Mouse (Mus musculus) T-helper 17 cell (primary cell): ENCODE data around the gene Napa.

Experiments
- in situ Hi-C, 2 experiments: fragments of 300-600 bp; cut with MboI, MseI; formaldehyde crosslinking; loops; 1 replicate in 1 of 2; 2 replicates in 1 of 2; pipeline ENCODE4 v1.15.1; 2025; ENCODE audit warnings: high pct_unique_total_duplicates in 2 of 2

Gene Napa

GRCm38 (mm10) chr7:16098021-16099017 lies at the start of gene Napa:
Gene Napa, plus strand, starts transcription at chr7:16098458.
- in situ Hi-C loops = no loop called here

DNA sequence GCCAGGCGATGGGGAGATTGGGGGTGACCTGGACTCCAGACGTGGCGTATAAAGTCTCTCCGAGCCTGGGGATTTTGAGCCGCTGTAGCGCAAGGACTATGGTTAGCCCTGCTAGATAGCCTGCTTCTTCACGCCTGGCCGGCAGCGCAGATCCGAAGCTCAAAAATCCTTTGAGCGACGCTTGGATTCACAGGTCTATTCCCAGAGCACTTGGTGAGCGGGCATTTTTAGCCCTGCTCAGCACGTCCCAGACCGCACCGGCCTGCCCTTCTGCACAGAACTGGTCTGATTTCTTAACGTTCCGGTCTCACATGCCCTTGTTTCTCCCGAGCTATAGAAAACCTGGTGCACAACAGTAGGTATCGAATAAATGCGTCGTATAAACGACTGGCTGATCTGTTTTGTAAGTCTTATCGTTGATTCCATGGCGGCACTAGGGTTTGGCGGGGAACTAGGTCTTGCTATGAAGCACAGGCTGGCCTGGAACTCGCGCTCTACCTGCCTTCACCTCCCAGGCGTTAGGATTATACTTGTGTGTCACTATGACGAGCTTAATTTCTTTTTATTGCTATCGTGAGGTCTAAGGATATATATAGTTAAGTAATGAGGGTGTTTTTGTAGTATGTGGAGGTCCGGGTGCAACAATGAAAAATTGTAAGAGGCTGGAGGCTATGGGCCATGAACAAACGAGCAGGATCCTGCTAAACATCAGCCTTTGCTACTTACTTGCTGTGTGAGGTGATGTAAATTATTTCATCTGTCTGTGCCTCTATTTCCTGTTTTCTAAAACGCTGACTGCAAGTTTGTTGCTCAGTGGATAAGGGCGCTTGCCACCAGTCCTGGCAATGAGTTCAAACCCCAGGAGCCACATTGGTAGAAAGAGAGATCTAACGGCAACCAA lies 49.3 kb upstream of the Napa start:
- in situ Hi-C loops = loop anchor here (5.0 to 10.0 kb wide), 3 partner anchors 67 to 826 kb away; partner anchors contain the start of genes Dact3 (in 1 of the 2) and Slc1a5 (in 1 of the 2)

- in situ Hi-C loops = loop anchor here (5.0 to 10.0 kb wide), 3 partner anchors 67 to 825 kb away; partner anchors contain the start of genes Dact3 (in 1 of the 2) and Slc1a5 (in 1 of the 2)
Observed at GRCm38 (mm10) chr7:16049576-16049915, 48.7 kb upstream of the Napa start.

GRCm38 (mm10) chr7:16050600-16050999 lies 47.7 kb upstream of the Napa start:
- in situ Hi-C loops = no loop called here

GRCm38 (mm10) chr7:16051883-16052595 lies 46.2 kb upstream of the Napa start:
- in situ Hi-C loops = no loop called here

GRCm38 (mm10) chr7:16052684-16053083 lies 45.6 kb upstream of the Napa start:
- in situ Hi-C loops = no loop called here

GRCm38 (mm10) chr7:16053105-16053504 lies 45.2 kb upstream of the Napa start:
- in situ Hi-C loops = no loop called here

DNA sequence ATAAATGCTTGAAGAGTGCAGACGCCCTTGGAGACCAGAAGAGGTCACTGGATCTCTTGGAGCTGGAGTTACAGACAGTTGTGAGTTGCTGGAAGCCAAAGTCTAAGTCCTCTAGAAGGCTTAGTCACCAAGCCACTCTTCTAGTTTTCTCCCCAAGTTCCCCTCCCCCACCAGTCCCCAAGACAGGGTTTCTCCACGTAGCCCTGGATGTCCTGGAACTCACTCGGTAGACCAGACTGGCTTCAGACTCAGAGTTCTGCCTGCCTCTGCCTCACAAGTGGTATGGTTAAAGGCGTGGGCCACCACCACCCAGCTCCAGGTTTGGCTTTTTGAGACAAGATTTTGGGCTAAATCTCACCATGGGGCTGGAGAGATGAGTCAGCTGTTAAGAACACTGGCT lies 43.3 kb upstream of the Napa start:
- in situ Hi-C loops = no loop called here

DNA sequence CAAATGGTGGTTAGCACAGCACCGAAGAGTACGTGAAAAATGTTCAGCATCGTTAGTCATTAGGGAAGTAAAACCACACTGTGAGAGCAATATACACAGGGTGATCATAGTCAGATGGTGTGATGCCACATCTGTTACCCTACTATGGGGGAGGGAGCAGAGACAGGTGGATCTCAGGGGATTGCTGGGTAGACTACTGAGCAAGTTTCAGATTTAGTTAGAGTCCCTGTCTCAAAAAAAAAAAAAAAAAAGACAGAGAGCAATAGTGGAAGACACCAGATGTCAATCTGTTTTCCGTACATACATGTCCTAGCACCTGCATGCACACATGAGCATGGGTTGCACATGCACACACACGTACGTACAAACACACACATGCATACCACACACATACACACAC lies 42.6 kb upstream of the Napa start:
- in situ Hi-C loops = no loop called here

- in situ Hi-C loops = no loop called here
Observed at GRCm38 (mm10) chr7:16056459-16057135, 41.7 kb upstream of the Napa start.

DNA sequence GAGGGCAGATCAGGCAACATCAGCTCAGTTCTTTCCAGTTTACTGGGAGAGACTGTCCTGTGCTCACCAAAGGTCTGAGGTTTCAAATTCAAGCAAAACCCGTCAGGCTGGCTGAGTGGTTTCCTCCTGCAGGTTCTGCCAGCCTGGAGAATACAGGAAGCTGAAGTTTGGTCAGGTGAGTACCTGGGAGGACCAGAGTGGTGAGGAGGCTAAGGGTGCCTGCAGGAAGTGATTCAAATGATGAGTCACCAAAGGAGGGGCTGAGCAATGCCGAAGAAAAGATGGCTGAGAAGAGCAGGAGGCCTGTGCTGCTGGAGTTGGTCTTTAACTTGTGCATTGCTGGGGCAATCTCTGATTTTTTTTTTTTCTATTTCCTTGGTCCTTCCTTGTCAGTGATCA lies 41.1 kb upstream of the Napa start:
- in situ Hi-C loops = no loop called here

DNA sequence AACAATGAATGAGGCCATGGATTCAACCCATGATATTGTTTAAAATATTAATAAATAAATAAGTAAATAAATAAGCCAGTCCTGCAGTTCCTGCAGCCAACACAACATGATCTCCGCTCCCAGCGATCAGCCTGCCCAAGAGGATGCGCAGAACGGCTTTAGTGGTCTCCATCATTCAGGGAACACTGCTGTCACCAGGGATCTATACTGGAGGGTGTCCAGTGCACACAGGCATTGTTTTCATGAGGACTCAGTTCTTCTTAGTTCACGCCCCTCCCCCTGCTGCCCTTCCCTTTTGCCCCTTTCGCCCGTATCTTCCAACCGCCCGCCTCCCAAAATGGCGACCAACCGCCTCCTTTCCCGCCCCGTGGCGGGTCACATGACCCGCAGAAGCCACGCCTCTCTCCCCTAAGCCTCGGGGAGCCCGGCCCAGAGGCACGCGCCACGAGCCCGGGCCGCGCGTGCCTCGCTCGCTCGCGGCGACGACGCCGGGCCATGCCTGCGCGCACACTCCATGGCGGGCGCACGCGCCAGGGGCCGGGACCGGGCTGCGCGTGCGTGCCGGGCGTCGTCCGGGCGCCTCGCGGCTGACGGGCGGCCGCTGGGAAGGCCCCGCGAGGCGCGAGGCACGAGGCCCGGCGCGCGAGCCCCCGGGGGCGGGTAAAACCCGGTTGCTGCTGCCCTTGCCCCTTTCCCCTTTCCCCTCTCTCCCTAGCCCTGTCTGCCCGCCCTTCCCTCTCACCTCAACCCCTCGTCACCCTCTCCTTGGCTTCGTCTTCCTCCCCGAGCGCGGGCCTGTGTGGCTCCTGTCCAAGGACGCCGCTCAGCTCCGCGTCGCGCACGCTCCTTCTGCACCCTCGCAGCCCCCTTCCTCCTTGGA lies 36.8 kb upstream of the Napa start, which contains the start of gene Zfp541:
TSS of gene Zfp541 (plus strand) at position 596 of the 880 bp plus-strand sequence.
- in situ Hi-C loops = no loop called here

- in situ Hi-C loops = no loop called here
Observed at GRCm38 (mm10) chr7:16062099-16062420, 36.2 kb upstream of the Napa start.

- in situ Hi-C loops = no loop called here
Observed at GRCm38 (mm10) chr7:16063490-16063889, 34.8 kb upstream of the Napa start.

GRCm38 (mm10) chr7:16070846-16071245 lies 27.4 kb upstream of the Napa start:
- in situ Hi-C loops = no loop called here

- in situ Hi-C loops = no loop called here
Observed at GRCm38 (mm10) chr7:16071906-16072305, 26.4 kb upstream of the Napa start.

DNA sequence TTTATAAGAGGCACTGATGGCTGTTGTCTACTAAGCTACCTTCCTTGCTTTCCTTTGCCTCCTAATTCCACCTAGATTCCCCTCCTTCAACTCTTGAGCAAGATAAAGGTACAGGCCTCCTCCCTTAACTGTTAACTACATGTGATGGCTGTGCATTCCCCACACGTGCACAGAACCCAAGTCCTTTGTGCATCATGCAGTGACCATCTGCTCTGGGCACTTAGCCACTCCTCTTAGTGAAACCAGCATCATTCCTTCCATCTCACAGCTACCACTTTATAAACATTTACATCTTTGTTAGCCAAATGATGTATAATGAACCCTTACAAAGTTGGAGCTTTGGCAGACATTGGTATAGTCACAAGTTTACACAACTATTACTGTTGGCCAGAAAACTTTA lies 18.3 kb upstream of the Napa start:
- in situ Hi-C loops = no loop called here

- in situ Hi-C loops = no loop called here
Observed at GRCm38 (mm10) chr7:16080581-16080980, 17.7 kb upstream of the Napa start.

DNA sequence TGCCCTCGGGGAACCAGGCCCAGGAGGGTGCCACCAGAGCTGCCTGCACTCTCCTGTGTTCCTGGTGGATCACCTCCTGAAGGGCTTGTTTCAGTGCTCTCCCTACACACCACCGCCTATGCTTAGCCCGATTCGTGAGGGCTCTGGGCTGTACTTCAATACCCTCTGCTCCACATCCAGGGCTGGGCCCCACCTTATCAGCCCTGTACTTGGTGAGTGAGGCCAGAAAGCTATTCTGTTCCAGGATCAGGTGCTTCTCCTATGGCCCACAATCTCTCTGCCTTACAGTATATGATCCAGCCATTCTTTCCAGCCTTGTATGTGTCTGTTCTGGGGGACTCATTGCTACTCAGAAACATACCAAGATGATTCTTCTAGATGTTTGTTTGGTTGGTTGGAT lies 14.9 kb upstream of the Napa start:
- in situ Hi-C loops = no loop called here

DNA sequence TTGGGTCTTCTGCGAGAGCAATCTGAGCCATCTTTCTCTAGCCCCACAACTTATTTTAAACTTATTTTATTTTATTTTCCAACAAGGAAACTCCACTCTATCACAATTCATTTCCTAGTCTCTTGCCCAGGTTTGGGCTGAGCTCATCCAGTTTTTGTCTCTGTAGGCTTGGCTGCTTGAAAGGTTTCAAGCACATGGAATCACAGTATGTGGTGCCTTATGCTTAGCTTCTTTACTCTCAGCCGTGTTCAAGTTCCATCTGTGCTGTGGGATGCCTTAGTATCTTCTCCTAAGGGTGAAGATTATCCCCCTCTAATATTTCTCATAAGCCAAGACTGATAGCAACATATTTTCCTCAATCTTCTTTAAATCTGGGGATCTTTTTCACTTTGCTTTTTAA lies 10.7 kb upstream of the Napa start:
- in situ Hi-C loops = no loop called here
